Mouse (Mus musculus): Measurements from ENCODE around the gene Kif6.
A peak's percentile ranks its signal among the peaks of the same experiment; 100 is the strongest.

The Kif6 gene

GRCm38 (mm10) chr17:49614577-49615235 lies at the start of gene Kif6:
Kif6 (plus strand) TSS chr17:49615136.
- DNase-seq: peak; percentile 92

GRCm38 (mm10) chr17:49568717-49569116 lies 46.2 kb upstream of the Kif6 start:
- no peak for DNase-seq

- DNase-seq: no peak
Observed at GRCm38 (mm10) chr17:49577321-49577720, 37.6 kb upstream of the Kif6 start.

GRCm38 (mm10) chr17:49582471-49582870 lies 32.5 kb upstream of the Kif6 start:
- DNase-seq: no peak

GRCm38 (mm10) chr17:49590051-49590450 lies 24.9 kb upstream of the Kif6 start:
- peak; percentile 43 for DNase-seq

GRCm38 (mm10) chr17:49605397-49605796 lies 9.5 kb upstream of the Kif6 start:
- DNase-seq: no peak

- no peak for DNase-seq
Observed at GRCm38 (mm10) chr17:49607351-49608027, 7.4 kb upstream of the Kif6 start.

GRCm38 (mm10) chr17:49610296-49610695 lies 4.6 kb upstream of the Kif6 start:
- no peak for DNase-seq

GRCm38 (mm10) chr17:49615241-49615651 lies 310 bp downstream of the Kif6 start:
- no peak for DNase-seq

GRCm38 (mm10) chr17:49624572-49624971 lies 9.6 kb downstream of the Kif6 start:
- no peak for DNase-seq

- no peak for DNase-seq
Observed at GRCm38 (mm10) chr17:49627011-49627794, 12.3 kb downstream of the Kif6 start.

- DNase-seq: no peak
Observed at GRCm38 (mm10) chr17:49628875-49629274, 13.9 kb downstream of the Kif6 start.

- DNase-seq: no peak
Observed at GRCm38 (mm10) chr17:49633041-49633440, 18.1 kb downstream of the Kif6 start.

GRCm38 (mm10) chr17:49641903-49642302 lies 27.0 kb downstream of the Kif6 start:
- DNase-seq: no peak

GRCm38 (mm10) chr17:49642336-49642735 lies 27.4 kb downstream of the Kif6 start:
- DNase-seq: no peak

- peak; percentile 40 for DNase-seq
Observed at GRCm38 (mm10) chr17:49642889-49643490, 28.1 kb downstream of the Kif6 start.

GRCm38 (mm10) chr17:49646267-49646666 lies 31.3 kb downstream of the Kif6 start:
- DNase-seq: no peak

GRCm38 (mm10) chr17:49648970-49649369 lies 34.0 kb downstream of the Kif6 start:
- no peak for DNase-seq

- DNase-seq: no peak
Observed at GRCm38 (mm10) chr17:49649394-49649793, 34.5 kb downstream of the Kif6 start.

GRCm38 (mm10) chr17:49650366-49650765 lies 35.4 kb downstream of the Kif6 start:
- DNase-seq: no peak

- peak; percentile 16 for DNase-seq
Observed at GRCm38 (mm10) chr17:49652357-49652756, 37.4 kb downstream of the Kif6 start.

- DNase-seq: no peak
Observed at GRCm38 (mm10) chr17:49652800-49653199, 37.9 kb downstream of the Kif6 start.

GRCm38 (mm10) chr17:49661626-49662025 lies 46.7 kb downstream of the Kif6 start:
- no peak for DNase-seq
